11 mouse cellular contexts compared by ENCODE assay signal in genomic region chr1:82261053-82261618, GRCm38 (mm10). TPM values are rescaled to one million over a fixed set of nuclear protein-coding genes. Genes with fewer than 3 reads are reported as not detected.
DNase-seq lines count a peak whose midpoint lies in the region; ATAC-seq and TF ChIP-seq lines count a peak whose summit lies in the region.
"Had no signal": no experiment of that assay in that cellular context is flagged by ENCODE, and none has a peak within 500 bp of the region (broad histone marks: within the 10 kb centered on the region; RNA-seq: fewer than 3 reads in every experiment).

No protein-coding gene starts in this region.

- H3K4me1 ChIP-seq in heart, postnatal 0 days (ENCODE audit: control insufficient read depth, insufficient read depth) = peaks cover 29% of the 10 kb centered on the region
- 0 out of 2 replicates have a peak, but pooled peaks cover 5% of the 10 kb centered on the region for H3K4me1 ChIP-seq in hindbrain, embryonic 14.5 days (replicated peaks; ENCODE audit: control insufficient read depth, insufficient read depth, low read length)
- peaks cover 5% of the 10 kb centered on the region; the same call in 1 of the 2 replicates for H3K4me1 ChIP-seq in midbrain, embryonic 14.5 days (ENCODE audit: control insufficient read depth, insufficient read depth, low read length)
- peaks cover 6% of the 10 kb centered on the region for H3K4me1 ChIP-seq in lung, adult 2 months (ENCODE audit: control insufficient read depth, insufficient read depth, low read length)
- H3K4me1 ChIP-seq: megakaryocyte, embryonic 14.5 days had no signal

- no peak for ATAC-seq in heart, postnatal 0 days (ENCODE audit: insufficient read depth, low read depth)
- peak; percentile 65; the same call in 1 of the 2 replicates for ATAC-seq in hindbrain, embryonic 14.5 days (ENCODE audit: low FRiP score)
- no peak; the same call in 1 of the 2 replicates for ATAC-seq in midbrain, embryonic 14.5 days (ENCODE audit: low FRiP score, low TSS enrichment)

- 51% methylated on average over 9 of the region's 9 CpGs for WGBS in heart, postnatal 0 days
- WGBS in hindbrain, embryonic 14.5 days = 63% methylated on average over 9 of the region's 9 CpGs
- 64% methylated on average over 9 of the region's 9 CpGs for WGBS in midbrain, embryonic 14.5 days
- 66% methylated on average over 9 of the region's 9 CpGs for WGBS in lung, adult 2 months

- no peak for TF ChIP-seq EP300 in heart, postnatal 0 days (IDR thresholded peaks at IDR 0.05; ENCODE audit: low read depth)

- H3K4me2 ChIP-seq in heart, postnatal 0 days (ENCODE audit: low read depth, low read length) = no peak overlapping the region
- H3K4me2 ChIP-seq in hindbrain, embryonic 14.5 days (replicated peaks) = no peak overlapping the region
- no peak overlapping the region for H3K4me2 ChIP-seq in midbrain, embryonic 14.5 days (ENCODE audit: low read length)

- no peak overlapping the region for H3K9ac ChIP-seq in heart, postnatal 0 days (replicated peaks; ENCODE audit: low read depth, low read length)
- H3K9ac ChIP-seq in hindbrain, embryonic 14.5 days = no peak overlapping the region
- H3K9ac ChIP-seq in midbrain, embryonic 14.5 days (replicated peaks; ENCODE audit: low read length) = no peak overlapping the region

- no peak overlapping the region for H3K4me3 ChIP-seq in heart, postnatal 0 days (ENCODE audit: low read depth, low read length)
- H3K4me3 ChIP-seq in hindbrain, embryonic 14.5 days (replicated peaks; ENCODE audit: low read length) = no peak overlapping the region
- H3K4me3 ChIP-seq in midbrain, embryonic 14.5 days (replicated peaks; ENCODE audit: low read depth, low read length) = no peak overlapping the region
- H3K4me3 ChIP-seq in lung, adult 2 months (replicated peaks; ENCODE audit: extremely low read depth, low read depth, low read length) = no peak overlapping the region
- H3K4me3 ChIP-seq: megakaryocyte, embryonic 14.5 days had no signal

- TF ChIP-seq CTCF in heart, postnatal 0 days (IDR thresholded peaks at IDR 0.05; ENCODE audit: low read depth) = no peak
- no peak for TF ChIP-seq CTCF in lung, adult 2 months (IDR thresholded peaks at IDR 0.05; ENCODE audit: insufficient read depth, low read length)

- no peak for DNase-seq in heart, postnatal 0 days (ENCODE audit: low spot score)
- DNase-seq in heart, adult 11 months = no peak
- peak; percentile 77 for DNase-seq in cerebellum, adult 9-10 months
- no peak for DNase-seq in hindbrain, embryonic 14.5 days (ENCODE audit: low spot score)
- DNase-seq in midbrain, embryonic 14.5 days = peak; percentile 50
- no peak for DNase-seq in lung, adult 2 months
- DNase-seq in adrenal gland, postnatal 25 days = no peak
- DNase-seq in kidney, adult 11 months = no peak

- H3K27me3 ChIP-seq in heart, postnatal 0 days (ENCODE audit: control insufficient read depth, insufficient read depth, low read length) = no peaks in the 10 kb centered on the region
- H3K27me3 ChIP-seq in hindbrain, embryonic 14.5 days (ENCODE audit: control insufficient read depth, insufficient read depth, low read length) = no peaks in the 10 kb centered on the region
- H3K27me3 ChIP-seq in midbrain, embryonic 14.5 days (ENCODE audit: control insufficient read depth, insufficient read depth, low read length) = no peaks in the 10 kb centered on the region
- H3K27me3 ChIP-seq: megakaryocyte, embryonic 14.5 days had no signal

- no peaks in the 10 kb centered on the region for H3K36me3 ChIP-seq in heart, postnatal 0 days (replicated peaks; ENCODE audit: control insufficient read depth, insufficient read depth, low read length)
- H3K36me3 ChIP-seq in hindbrain, embryonic 14.5 days (replicated peaks; ENCODE audit: control insufficient read depth, insufficient read depth) = no peaks in the 10 kb centered on the region
- H3K36me3 ChIP-seq in midbrain, embryonic 14.5 days (ENCODE audit: control insufficient read depth, insufficient read depth, low read length) = no peaks in the 10 kb centered on the region

- TF ChIP-seq POLR2A in lung, adult 2 months (IDR thresholded peaks at IDR 0.05; ENCODE audit: borderline replicate concordance, extremely low read depth, low read depth, low read length) = no peak

- peak overlapping the region; percentile 9; the same call in 1 of the 2 replicates for H3K27ac ChIP-seq in heart, postnatal 0 days (ENCODE audit: low read depth)
- H3K27ac ChIP-seq in hindbrain, embryonic 14.5 days = no peak overlapping the region
- no peak overlapping the region for H3K27ac ChIP-seq in midbrain, embryonic 14.5 days (replicated peaks; ENCODE audit: low read depth, low read length)

- no peaks in the 10 kb centered on the region for H3K9me3 ChIP-seq in heart, postnatal 0 days (replicated peaks; ENCODE audit: control insufficient read depth, low read length)
- H3K9me3 ChIP-seq in hindbrain, embryonic 14.5 days (ENCODE audit: control insufficient read depth, low read length) = no peaks in the 10 kb centered on the region
- H3K9me3 ChIP-seq in midbrain, embryonic 14.5 days (ENCODE audit: control insufficient read depth, low read length) = no peaks in the 10 kb centered on the region
- H3K9me3 ChIP-seq: megakaryocyte, embryonic 14.5 days had no signal

RNA-seq across cellular contexts. Expression of gene Gm9747, which starts 28.2 kb away (rescaled TPM):
- not detected in 2 replicates for total RNA-seq in heart, postnatal 0 days (2014; rRNA removed; ENCODE audit: low replicate concordance)
- 15.6 and 17.1 TPM in 2 replicates for polyA plus RNA-seq in heart, postnatal 0 days (2015; fragmentation: Nextera tagmentation; extraction: Ambion mirVana)
- polyA plus RNA-seq in hindbrain, embryonic 14.5 days (2014; fragmentation: Nextera tagmentation; extraction: Ambion mirVana) = 32.6 and 34.5 TPM in 2 replicates
- polyA plus RNA-seq in midbrain, embryonic 14.5 days (2014; fragmentation: Nextera tagmentation; extraction: Ambion mirVana) = 21.5 and 27.9 TPM in 2 replicates
- polyA plus RNA-seq in lung, adult 2 months (2012; rRNA removed) = 0.04 TPM in 1 of 2 replicates, not detected in the other
- not detected in 2 replicates for total RNA-seq in adrenal gland, postnatal 25 days (2021)
- total RNA-seq: left cerebral cortex, adult 8-10 months had no signal
- polyA plus RNA-seq: small intestine, adult 2 months had no signal

RNA-seq across cellular contexts. Expression of gene Irs1, which starts 30.1 kb away (rescaled TPM):
- 40.0 and 66.6 TPM in 2 replicates for total RNA-seq in heart, postnatal 0 days (2014; rRNA removed; ENCODE audit: low replicate concordance)
- polyA plus RNA-seq in heart, postnatal 0 days (2015; fragmentation: Nextera tagmentation; extraction: Ambion mirVana) = 4.4 and 4.7 TPM in 2 replicates
- polyA plus RNA-seq in hindbrain, embryonic 14.5 days (2014; fragmentation: Nextera tagmentation; extraction: Ambion mirVana) = 10.2 and 11.2 TPM in 2 replicates
- 5.5 and 7.9 TPM in 2 replicates for polyA plus RNA-seq in midbrain, embryonic 14.5 days (2014; fragmentation: Nextera tagmentation; extraction: Ambion mirVana)
- polyA plus RNA-seq in lung, adult 2 months (2012; rRNA removed) = 9.6 and 11.1 TPM in 2 replicates
- 15.7 and 17.9 TPM in 2 replicates for total RNA-seq in adrenal gland, postnatal 25 days (2021)

RNA-seq across cellular contexts. Expression of gene Rhbdd1, which starts 55.1 kb away (rescaled TPM):
- total RNA-seq in heart, postnatal 0 days (2014; rRNA removed; ENCODE audit: low replicate concordance) = 10.7 and 13.2 TPM in 2 replicates
- polyA plus RNA-seq in heart, postnatal 0 days (2015; fragmentation: Nextera tagmentation; extraction: Ambion mirVana) = 5.5 and 6.6 TPM in 2 replicates
- polyA plus RNA-seq in hindbrain, embryonic 14.5 days (2014; fragmentation: Nextera tagmentation; extraction: Ambion mirVana) = 2.6 and 3.1 TPM in 2 replicates
- 2.9 and 3.2 TPM in 2 replicates for polyA plus RNA-seq in midbrain, embryonic 14.5 days (2014; fragmentation: Nextera tagmentation; extraction: Ambion mirVana)
- polyA plus RNA-seq in lung, adult 2 months (2012; rRNA removed) = 13.5 and 16.3 TPM in 2 replicates
- 35.8 and 39.4 TPM in 2 replicates for total RNA-seq in adrenal gland, postnatal 25 days (2021)

Comparison
In these comparisons a context has a peak if more than half of its experiments do, and no peak if none do; other contexts are left out.
1. DNase-seq: peak in cerebellum, adult 9-10 months (single experiment) and midbrain, embryonic 14.5 days (single experiment); none in heart, postnatal 0 days (single experiment), heart, adult 11 months (single experiment), hindbrain, embryonic 14.5 days (single experiment), lung, adult 2 months (single experiment), adrenal gland, postnatal 25 days (single experiment) and kidney, adult 11 months (single experiment).
2. RNA of gene Gm9747, which starts 28.2 kb away (polyA plus RNA-seq): 32.6 to 34.5 TPM in hindbrain, embryonic 14.5 days, 21.5 to 27.9 TPM in midbrain, embryonic 14.5 days and 15.6 to 17.1 TPM in heart, postnatal 0 days; 0.04 TPM in lung, adult 2 months; every median in the first group is over 10 times any median in the second.